Mouse (Mus musculus) adipocyte (in vitro differentiated cells): ENCODE data around the gene Col7a1.

Source experiments
- DNase-seq: peaks from one replicate; pipeline ENCODE4 v3.0.0-alpha.2; 2016; ENCODE audit warnings: low spot score

Col7a1 gene

DNA sequence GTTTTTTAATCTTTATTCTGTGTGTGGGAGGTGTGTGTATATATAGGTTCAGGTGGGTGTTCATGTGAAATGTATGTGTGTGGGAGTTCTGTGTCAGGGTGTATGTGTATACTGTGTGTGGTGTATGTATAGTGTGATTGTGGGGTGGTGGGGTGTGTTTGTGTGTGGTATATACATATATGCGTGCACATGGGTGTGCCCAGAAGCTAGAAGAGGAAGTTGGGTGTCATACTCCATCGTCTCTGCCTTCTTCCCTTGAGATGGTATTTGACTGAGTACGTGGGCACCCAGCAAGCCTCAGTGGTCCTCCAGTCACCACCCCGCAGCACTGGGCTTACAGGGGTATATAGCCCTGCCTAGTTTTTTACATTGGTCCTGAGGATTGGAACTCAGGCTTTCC, 68.0 kb downstream of the Col7a1 start:
- DNase-seq = no peak

DNA sequence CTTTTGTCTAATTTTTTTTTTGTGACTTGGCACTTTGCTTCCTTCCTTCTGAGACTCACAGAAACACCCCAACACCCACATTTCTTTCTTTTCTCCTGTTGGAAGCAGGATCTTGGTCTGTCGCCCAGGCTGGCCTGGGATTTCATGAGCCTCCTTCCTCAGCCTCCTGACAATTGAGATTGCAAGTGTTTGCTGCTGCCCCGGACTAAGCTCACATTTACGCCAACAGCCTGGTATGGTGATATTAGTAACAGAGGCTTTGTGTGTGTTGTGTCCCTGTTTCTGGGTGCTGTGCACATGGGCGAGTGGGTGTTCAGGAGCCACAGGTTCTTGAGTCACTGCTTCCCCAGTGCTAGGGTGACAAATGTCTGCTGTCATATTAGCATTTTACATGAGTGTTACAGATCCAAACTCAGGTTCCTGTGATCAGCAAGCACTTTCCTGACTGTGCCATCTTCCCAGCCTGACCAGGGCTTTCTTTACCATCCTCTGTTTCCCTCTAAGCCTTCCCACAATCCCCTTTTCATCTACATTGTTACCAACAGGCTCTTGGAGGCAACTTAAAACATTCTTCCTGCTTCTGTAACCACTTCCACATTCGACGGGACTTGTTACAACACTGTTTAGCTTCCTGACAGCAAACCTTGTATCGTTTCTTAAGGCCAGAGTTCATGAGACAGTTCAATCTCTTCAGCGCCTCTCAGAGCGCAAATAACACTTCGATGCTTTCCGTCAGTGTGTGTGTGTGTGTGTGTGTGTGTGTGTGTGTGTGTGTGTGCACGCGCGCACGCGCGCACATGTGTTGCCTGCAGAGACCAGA, 69.7 kb downstream of the Col7a1 start:
- peak; percentile 93 for DNase-seq

DNA sequence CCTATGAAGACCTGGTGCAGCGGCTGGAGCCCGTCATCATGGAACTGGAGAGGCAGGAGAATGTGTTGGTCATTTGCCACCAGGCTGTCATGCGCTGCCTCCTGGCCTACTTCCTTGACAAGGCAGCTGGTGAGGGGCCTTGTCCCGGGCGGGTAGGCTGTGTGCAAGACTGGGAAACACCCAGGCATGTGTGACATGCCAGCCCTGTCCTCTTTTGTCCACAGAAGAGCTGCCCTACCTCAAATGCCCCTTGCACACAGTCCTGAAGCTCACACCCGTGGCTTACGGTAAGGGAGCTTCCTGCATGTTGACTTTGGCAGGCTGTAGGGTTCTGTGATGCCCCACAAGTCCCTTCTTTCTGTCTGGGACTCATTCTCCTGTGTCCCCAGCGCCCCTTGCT, 74.1 kb downstream of the Col7a1 start:
- peak; percentile 86 for DNase-seq

DNA sequence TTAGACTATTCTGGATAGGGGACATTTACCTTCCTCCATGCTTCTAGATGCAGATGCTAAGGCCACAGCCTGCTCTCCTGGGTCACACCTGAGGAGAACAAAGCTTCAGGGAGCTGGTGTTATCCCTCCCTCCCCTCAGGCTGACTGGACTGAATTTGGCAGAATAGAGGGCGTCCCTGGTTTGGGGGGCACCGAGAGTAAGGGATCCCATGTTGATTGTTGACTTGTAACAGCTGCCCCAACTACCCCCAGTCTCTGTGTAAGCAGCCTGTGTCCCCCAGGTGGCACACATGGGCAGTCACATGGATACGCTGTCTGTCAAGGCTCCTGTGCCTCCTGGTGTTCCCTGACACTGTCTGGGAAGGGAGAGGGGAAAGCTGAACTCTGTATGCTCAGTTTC, 75.0 kb downstream of the Col7a1 start:
- DNase-seq = no peak

- DNase-seq = no peak
These were observed 75.5 kb downstream of the Col7a1 start for GRCm38 (mm10) chr9:109028919-109029318.

DNA sequence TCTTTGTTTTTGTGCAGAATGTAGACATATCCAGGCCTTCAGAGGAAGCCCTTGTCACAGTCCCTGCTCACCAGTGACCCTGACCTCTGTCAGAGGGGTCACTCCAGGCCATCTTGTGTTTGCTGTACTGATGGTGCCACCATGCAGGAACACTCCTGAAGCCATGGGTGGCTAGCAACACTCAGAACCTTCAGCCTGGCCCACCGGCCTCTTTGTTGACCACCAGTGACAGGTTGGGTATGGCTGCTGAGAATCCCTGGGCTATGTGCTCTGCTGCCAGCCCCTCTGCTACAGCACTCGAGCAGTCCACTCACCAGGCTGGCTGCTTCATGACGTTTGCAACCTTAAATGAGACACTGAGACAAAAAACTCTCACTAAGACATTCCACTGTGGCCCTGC, 76.9 kb downstream of the Col7a1 start:
- no peak for DNase-seq

GRCm38 (mm10) chr9:109031001-109031400, 77.6 kb downstream of the Col7a1 start:
- DNase-seq = no peak

GRCm38 (mm10) chr9:109031686-109032085, 78.3 kb downstream of the Col7a1 start:
- DNase-seq = no peak

DNA sequence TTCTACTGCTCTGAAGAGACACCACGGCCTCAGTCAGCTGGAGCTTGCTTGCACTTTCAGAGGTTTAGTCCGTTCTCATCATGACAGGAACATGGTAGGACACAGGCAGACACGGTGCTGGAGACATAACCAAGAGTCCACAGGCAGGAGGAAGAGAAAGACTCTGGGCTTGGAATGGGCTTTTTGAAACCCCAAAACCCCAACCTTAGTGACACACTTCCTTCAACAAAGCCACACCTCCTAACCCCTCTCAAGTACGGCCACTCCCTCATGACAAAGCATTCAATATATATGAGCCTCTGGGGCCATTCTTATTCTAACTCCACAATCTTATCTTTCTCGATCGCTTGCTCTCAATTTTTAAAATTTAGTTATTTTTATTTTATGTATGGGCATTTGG, 79.0 kb downstream of the Col7a1 start:
- no peak for DNase-seq
